Mouse (Mus musculus): Measurements from ENCODE around the gene Ankrd39. TPM values are rescaled to one million over a fixed set of nuclear protein-coding genes. Genes with fewer than 3 reads are reported as not detected.

The Ankrd39 gene
- polyA plus RNA-seq (2015; fragmentation: Nextera tagmentation; extraction: Ambion mirVana) = 15.4 and 24.4 TPM in 2 replicates

- Histone ChIP-seq H3K27me3 (replicated peaks; ENCODE audit: control insufficient read depth, insufficient read depth, low read length) (no peaks in the 10 kb centered on the region), H3K4me3 (replicated peaks; ENCODE audit: low read length) (peak within 1 kb of the TSS; percentile 76), H3K9ac (replicated peaks; ENCODE audit: low read depth, low read length) (peak within 1 kb of the TSS; percentile 76), H3K9me3 (ENCODE audit: control insufficient read depth, low read length) (no peaks in the 10 kb centered on the region), H3K4me2 (ENCODE audit: low read length) (peak within 1 kb of the TSS; percentile 80), H3K27ac (ENCODE audit: low read length) (peak within 1 kb of the TSS; percentile 62), H3K36me3 (ENCODE audit: control insufficient read depth, insufficient read depth) (peaks cover 28% of the 10 kb centered on the region), H3K4me1 (replicated peaks; ENCODE audit: control insufficient read depth, insufficient read depth, low read length) (peaks cover 39% of the 10 kb centered on the region)
- ATAC-seq = peak; percentile 97
- WGBS = 0% methylated on average over 43 of the region's 43 CpGs
Observed at GRCm38 (mm10) chr1:36546888-36547471, at the start of gene Ankrd39. Gene Ankrd39, minus strand, starts transcription at chr1:36547445.

- 6% methylated on average over 4 of the region's 4 CpGs for WGBS
- Histone ChIP-seq H3K4me2 (ENCODE audit: low read length) (no peak overlapping the region), H3K4me1 (replicated peaks; ENCODE audit: control insufficient read depth, insufficient read depth, low read length) (no peaks in the 10 kb centered on the region), H3K9me3 (ENCODE audit: control insufficient read depth, low read length) (no peaks in the 10 kb centered on the region), H3K27ac (ENCODE audit: low read length) (no peak overlapping the region), H3K9ac (replicated peaks; ENCODE audit: low read depth, low read length) (no peak overlapping the region), H3K27me3 (replicated peaks; ENCODE audit: control insufficient read depth, insufficient read depth, low read length) (no peaks in the 10 kb centered on the region), H3K4me3 (replicated peaks; ENCODE audit: low read length) (no peak overlapping the region), H3K36me3 (ENCODE audit: control insufficient read depth, insufficient read depth) (no peaks in the 10 kb centered on the region)
- ATAC-seq = peak; percentile 88
Observed at GRCm38 (mm10) chr1:36596114-36596513, 48.9 kb upstream of the Ankrd39 start.

- Histone ChIP-seq H3K9me3 (ENCODE audit: control insufficient read depth, low read length) (no peaks in the 10 kb centered on the region), H3K4me1 (replicated peaks; ENCODE audit: control insufficient read depth, insufficient read depth, low read length) (no peaks in the 10 kb centered on the region; the same call in 1 of the 2 replicates), H3K9ac (replicated peaks; ENCODE audit: low read depth, low read length) (no peak overlapping the region), H3K36me3 (ENCODE audit: control insufficient read depth, insufficient read depth) (no peaks in the 10 kb centered on the region), H3K27ac (ENCODE audit: low read length) (no peak overlapping the region), H3K4me3 (replicated peaks; ENCODE audit: low read length) (no peak overlapping the region), H3K27me3 (replicated peaks; ENCODE audit: control insufficient read depth, insufficient read depth, low read length) (no peaks in the 10 kb centered on the region), H3K4me2 (ENCODE audit: low read length) (no peak overlapping the region)
- ATAC-seq = peak; percentile 35
- 61% methylated on average over 10 of the region's 10 CpGs for WGBS
Observed at GRCm38 (mm10) chr1:36595167-36595931, 48.1 kb upstream of the Ankrd39 start.

GRCm38 (mm10) chr1:36593099-36593498, 45.9 kb upstream of the Ankrd39 start:
- ATAC-seq = no peak
- H3K27ac ChIP-seq (ENCODE audit: low read length) = no peak overlapping the region
- H3K36me3 ChIP-seq (ENCODE audit: control insufficient read depth, insufficient read depth) = no peaks in the 10 kb centered on the region
- H3K4me1 ChIP-seq (replicated peaks; ENCODE audit: control insufficient read depth, insufficient read depth, low read length) = no peaks in the 10 kb centered on the region; the same call in 1 of the 2 replicates
- H3K9me3 ChIP-seq (ENCODE audit: control insufficient read depth, low read length) = no peaks in the 10 kb centered on the region
- no peak overlapping the region for H3K9ac ChIP-seq (replicated peaks; ENCODE audit: low read depth, low read length)
- no peaks in the 10 kb centered on the region for H3K27me3 ChIP-seq (replicated peaks; ENCODE audit: control insufficient read depth, insufficient read depth, low read length)
- no peak overlapping the region for H3K4me2 ChIP-seq (ENCODE audit: low read length)
- WGBS = 15% methylated on average over 1 of the region's 1 CpGs
- H3K4me3 ChIP-seq (replicated peaks; ENCODE audit: low read length) = no peak overlapping the region

GRCm38 (mm10) chr1:36591408-36591807, 44.2 kb upstream of the Ankrd39 start:
- Histone ChIP-seq H3K4me3 (replicated peaks; ENCODE audit: low read length) (no peak overlapping the region), H3K4me1 (replicated peaks; ENCODE audit: control insufficient read depth, insufficient read depth, low read length) (no peaks in the 10 kb centered on the region; the same call in 1 of the 2 replicates), H3K4me2 (ENCODE audit: low read length) (no peak overlapping the region), H3K27me3 (replicated peaks; ENCODE audit: control insufficient read depth, insufficient read depth, low read length) (no peaks in the 10 kb centered on the region), H3K36me3 (ENCODE audit: control insufficient read depth, insufficient read depth) (no peaks in the 10 kb centered on the region), H3K27ac (ENCODE audit: low read length) (no peak overlapping the region), H3K9ac (replicated peaks; ENCODE audit: low read depth, low read length) (no peak overlapping the region), H3K9me3 (ENCODE audit: control insufficient read depth, low read length) (no peaks in the 10 kb centered on the region)
- 79% methylated on average over 2 of the region's 2 CpGs for WGBS
- ATAC-seq = no peak

GRCm38 (mm10) chr1:36590664-36591063, 43.4 kb upstream of the Ankrd39 start:
- ATAC-seq = no peak
- Histone ChIP-seq H3K4me1 (replicated peaks; ENCODE audit: control insufficient read depth, insufficient read depth, low read length) (no peaks in the 10 kb centered on the region; the same call in 1 of the 2 replicates), H3K9ac (replicated peaks; ENCODE audit: low read depth, low read length) (no peak overlapping the region), H3K4me2 (ENCODE audit: low read length) (no peak overlapping the region), H3K4me3 (replicated peaks; ENCODE audit: low read length) (no peak overlapping the region), H3K36me3 (ENCODE audit: control insufficient read depth, insufficient read depth) (no peaks in the 10 kb centered on the region), H3K27ac (ENCODE audit: low read length) (no peak overlapping the region), H3K9me3 (ENCODE audit: control insufficient read depth, low read length) (no peaks in the 10 kb centered on the region), H3K27me3 (replicated peaks; ENCODE audit: control insufficient read depth, insufficient read depth, low read length) (no peaks in the 10 kb centered on the region)
- 43% methylated on average over 9 of the region's 9 CpGs for WGBS

GRCm38 (mm10) chr1:36589486-36589885, 42.2 kb upstream of the Ankrd39 start:
- WGBS = 32% methylated on average over 6 of the region's 6 CpGs
- Histone ChIP-seq H3K4me3 (replicated peaks; ENCODE audit: low read length) (no peak overlapping the region), H3K4me2 (ENCODE audit: low read length) (no peak overlapping the region), H3K36me3 (ENCODE audit: control insufficient read depth, insufficient read depth) (no peaks in the 10 kb centered on the region), H3K27ac (ENCODE audit: low read length) (no peak overlapping the region), H3K9me3 (ENCODE audit: control insufficient read depth, low read length) (no peaks in the 10 kb centered on the region), H3K9ac (replicated peaks; ENCODE audit: low read depth, low read length) (no peak overlapping the region), H3K4me1 (replicated peaks; ENCODE audit: control insufficient read depth, insufficient read depth, low read length) (no peaks in the 10 kb centered on the region; the same call in 1 of the 2 replicates), H3K27me3 (replicated peaks; ENCODE audit: control insufficient read depth, insufficient read depth, low read length) (no peaks in the 10 kb centered on the region)
- peak; percentile 36; the same call in 1 of the 2 replicates for ATAC-seq

- Histone ChIP-seq H3K4me1 (replicated peaks; ENCODE audit: control insufficient read depth, insufficient read depth, low read length) (no peaks in the 10 kb centered on the region; the same call in 1 of the 2 replicates), H3K9ac (replicated peaks; ENCODE audit: low read depth, low read length) (no peak overlapping the region), H3K36me3 (ENCODE audit: control insufficient read depth, insufficient read depth) (no peaks in the 10 kb centered on the region), H3K4me3 (replicated peaks; ENCODE audit: low read length) (no peak overlapping the region), H3K9me3 (ENCODE audit: control insufficient read depth, low read length) (no peaks in the 10 kb centered on the region), H3K4me2 (ENCODE audit: low read length) (no peak overlapping the region), H3K27ac (ENCODE audit: low read length) (no peak overlapping the region), H3K27me3 (replicated peaks; ENCODE audit: control insufficient read depth, insufficient read depth, low read length) (peaks cover under 1% of the 10 kb centered on the region; the same call in 1 of the 2 replicates)
- WGBS = 68% methylated on average over 13 of the region's 13 CpGs
- 0 out of 2 replicates have a peak, but pooled peaks have one; percentile 4 for ATAC-seq
Observed at GRCm38 (mm10) chr1:36588476-36589450, 41.5 kb upstream of the Ankrd39 start.
